In genomic region chr4:125847568-125847967, GRCm38 (mm10) we compare ENCODE assay signal across 19 mouse cellular contexts.
"Had no signal": no experiment of that assay in that cellular context is flagged by ENCODE, and none has a peak within 500 bp of the region (broad histone marks: within the 10 kb centered on the region; RNA-seq: fewer than 3 reads in every experiment).

No protein-coding gene starts in this region.

- H3K4me2 ChIP-seq: kidney, embryonic 15.5 days; limb, embryonic 13.5 days; liver, embryonic 12.5 days; liver, embryonic 15.5 days; lung, embryonic 15.5 days had no signal

- H3K4me1 ChIP-seq: kidney, embryonic 15.5 days; liver, embryonic 12.5 days; liver, embryonic 15.5 days; lung, embryonic 15.5 days; megakaryocyte, embryonic 14.5 days had no signal

- H3K4me3 ChIP-seq: kidney, embryonic 15.5 days; limb, embryonic 10.5 days; limb, embryonic 13.5 days; liver, embryonic 12.5 days; liver, embryonic 15.5 days; lung, embryonic 15.5 days; megakaryocyte, embryonic 14.5 days; midbrain, embryonic 10.5 days had no signal

- H3K27ac ChIP-seq: kidney, embryonic 15.5 days; limb, embryonic 10.5 days; limb, embryonic 13.5 days; liver, embryonic 12.5 days; liver, embryonic 15.5 days; lung, embryonic 15.5 days; midbrain, embryonic 10.5 days had no signal

- H3K36me3 ChIP-seq: kidney, embryonic 15.5 days; limb, embryonic 10.5 days; limb, embryonic 13.5 days; liver, embryonic 12.5 days; liver, embryonic 15.5 days; lung, embryonic 15.5 days; midbrain, embryonic 10.5 days had no signal

- H3K27me3 ChIP-seq: liver, embryonic 12.5 days; liver, embryonic 15.5 days; lung, embryonic 15.5 days had no signal

- DNase-seq: kidney, adult 11 months; kidney, adult 8-10 months; kidney, postnatal 10 days; kidney, postnatal 36 days; liver; lung, adult 18-20 months; lung, postnatal 10 days; lung, postnatal 36 days; midbrain, embryonic 14.5 days; thymus, adult 18-20 months; thymus, postnatal 36 days had no signal

- H3K9me3 ChIP-seq: kidney, embryonic 15.5 days; limb, embryonic 10.5 days; limb, embryonic 13.5 days; liver, embryonic 12.5 days; liver, embryonic 15.5 days; lung, embryonic 15.5 days; megakaryocyte, embryonic 14.5 days; midbrain, embryonic 10.5 days had no signal

- H3K9ac ChIP-seq: kidney, embryonic 15.5 days; limb, embryonic 13.5 days; liver, embryonic 12.5 days; liver, embryonic 15.5 days; lung, embryonic 15.5 days had no signal

- ATAC-seq: liver, embryonic 12.5 days had no signal
